Mouse (Mus musculus) lung, postnatal 0 days (tissue): ENCODE measurements around the gene Ak9. TPM values are rescaled to one million over a fixed set of nuclear protein-coding genes. Genes with fewer than 3 reads are reported as not detected.

ENCODE experiments used
- ATAC-seq: fragments of 200-750 bp; cut with Nextera tagmentation; 2 replicates; pipeline ENCODE4 v1.8.0; 2017; ENCODE audit warnings: moderate library complexity
- DNase-seq: peaks from one replicate; pipeline ENCODE4 v3.0.0-alpha.2; 2016; ENCODE audit warnings: low spot score
- H3K27ac ChIP-seq: fragments of 300-500 bp; sonication (generic); 2 replicates; pipeline ENCODE4 v1.5.1; 2014; ENCODE audit warnings: antibody characterized with exemption, mild to moderate bottlenecking, low read length, mixed read lengths
- H3K27me3 ChIP-seq: fragments of 300-500 bp; sonication (generic); replicated peaks from 2 replicates; pipeline ENCODE4 v1.6.1; 2014; ENCODE audit warnings: low read length, mixed read lengths; ENCODE audit not compliant: insufficient read depth
- H3K36me3 ChIP-seq: fragments of 300-500 bp; sonication (generic); 2 replicates; pipeline ENCODE4 v1.6.1; 2014; ENCODE audit warnings: low read length, mixed read lengths; ENCODE audit not compliant: insufficient read depth
- H3K4me1 ChIP-seq: fragments of 300-500 bp; sonication (generic); 2 replicates; pipeline ENCODE4 v1.6.1; 2014; ENCODE audit warnings: antibody characterized with exemption, low read depth, low read length, mixed read lengths; ENCODE audit not compliant: insufficient read depth
- H3K4me2 ChIP-seq: fragments of 300-500 bp; sonication (generic); replicated peaks from 2 replicates; pipeline ENCODE4 v1.6.1; 2014; ENCODE audit warnings: low read depth, mild to moderate bottlenecking, low read length, moderate library complexity, mixed read lengths
- H3K4me3 ChIP-seq: fragments of 300-500 bp; sonication (generic); 2 replicates; pipeline ENCODE4 v1.5.1; 2014; ENCODE audit warnings: low read depth, low read length
- H3K9ac ChIP-seq: fragments of 300-500 bp; sonication (generic); replicated peaks from 2 replicates; pipeline ENCODE4 v1.6.1; 2014; ENCODE audit warnings: low read depth, mild to moderate bottlenecking
- H3K9me3 ChIP-seq: fragments of 300-500 bp; sonication (generic); 2 replicates; pipeline ENCODE4 v1.6.1; 2016; ENCODE audit warnings: low read length, mixed read lengths
- CTCF ChIP-seq: IDR thresholded peaks from 2 replicates; pipeline ENCODE4 v1.5.1; 2016; ENCODE audit warnings: antibody characterized with exemption, mild to moderate bottlenecking
- EP300 ChIP-seq: IDR thresholded peaks from 2 replicates; pipeline ENCODE4 v1.6.1; 2016; ENCODE audit warnings: antibody characterized with exemption, mild to moderate bottlenecking, control low read depth
- WGBS: fragments of 180-500 bp; shearing (Covaris S2); extraction: QIAGEN DNeasy Blood & Tissue Kit; methylation state at CpG from one replicate; pipeline ENCODE4 v1.1.7; 2014; 5-methylcytosine and 5-hydroxymethylcytosine counted together
- polyA plus RNA-seq: library from polyadenylated mRNA; unstranded; fragments of >200 nt; fragmentation: Nextera tagmentation; extraction: Ambion mirVana; gene quantifications from 2 replicates; pipeline ENCODE4 v1.2.1, GENCODE M21; 2015

Gene Ak9
- polyA plus RNA-seq, 1 experiment from 2014 or later: 0.87 TPM

GRCm38 (mm10) chr10:41288771-41289415, 14.9 kb upstream of the Ak9 start:
- H3K9me3 ChIP-seq: no peaks in the 10 kb centered on the region
- TF ChIP-seq EP300 (no peak), CTCF (peak; percentile 92)
- no peaks in the 10 kb centered on the region for H3K27me3 ChIP-seq
- 33% methylated on average over 16 of the region's 16 CpGs for WGBS
- no peaks in the 10 kb centered on the region; the same call in 1 of the 2 replicates for H3K4me1 ChIP-seq
- H3K4me2 ChIP-seq: no peak overlapping the region; the same call in 1 of the 2 replicates
- peak; percentile 81 for ATAC-seq
- no peak overlapping the region for H3K9ac ChIP-seq
- no peaks in the 10 kb centered on the region for H3K36me3 ChIP-seq
- peak; percentile 87 for DNase-seq
- H3K4me3 ChIP-seq: no peak overlapping the region
- H3K27ac ChIP-seq: no peak overlapping the region

GRCm38 (mm10) chr10:41291021-41291420, 12.8 kb upstream of the Ak9 start:
- no peak for TF ChIP-seq CTCF
- no peak for TF ChIP-seq EP300
- Histone ChIP-seq H3K9ac (no peak overlapping the region), H3K36me3 (no peaks in the 10 kb centered on the region), H3K9me3 (no peaks in the 10 kb centered on the region), H3K27me3 (no peaks in the 10 kb centered on the region), H3K27ac (no peak overlapping the region), H3K4me3 (no peak overlapping the region), H3K4me1 (no peaks in the 10 kb centered on the region; the same call in 1 of the 2 replicates), H3K4me2 (no peak overlapping the region)
- DNase-seq (no peak), ATAC-seq (no peak)
- WGBS: 83% methylated on average over 2 of the region's 2 CpGs

GRCm38 (mm10) chr10:41293019-41293418, 10.8 kb upstream of the Ak9 start:
- Histone ChIP-seq H3K4me3 (no peak overlapping the region), H3K27ac (no peak overlapping the region), H3K4me1 (no peaks in the 10 kb centered on the region; the same call in 1 of the 2 replicates), H3K9me3 (no peaks in the 10 kb centered on the region), H3K36me3 (no peaks in the 10 kb centered on the region), H3K9ac (no peak overlapping the region), H3K27me3 (no peaks in the 10 kb centered on the region), H3K4me2 (peak overlapping the region; percentile 1; the same call in 1 of the 2 replicates)
- peak; percentile 92 for ATAC-seq
- WGBS: 9% methylated on average over 7 of the region's 7 CpGs
- peak; percentile 57 for TF ChIP-seq EP300
- no peak for TF ChIP-seq CTCF
- DNase-seq: peak; percentile 89

GRCm38 (mm10) chr10:41294734-41295133, 9.0 kb upstream of the Ak9 start:
- no peak overlapping the region for H3K4me2 ChIP-seq
- TF ChIP-seq EP300 (no peak), CTCF (no peak)
- H3K27ac ChIP-seq: no peak overlapping the region
- ATAC-seq (no peak), DNase-seq (no peak)
- no peaks in the 10 kb centered on the region; the same call in 1 of the 2 replicates for H3K4me1 ChIP-seq
- no peak overlapping the region for H3K4me3 ChIP-seq
- H3K9me3 ChIP-seq: no peaks in the 10 kb centered on the region
- no peak overlapping the region for H3K9ac ChIP-seq
- no peaks in the 10 kb centered on the region for H3K36me3 ChIP-seq
- no peaks in the 10 kb centered on the region for H3K27me3 ChIP-seq
- WGBS: 53% methylated on average over 11 of the region's 11 CpGs

GRCm38 (mm10) chr10:41295145-41295544, 8.6 kb upstream of the Ak9 start:
- Histone ChIP-seq H3K9me3 (no peaks in the 10 kb centered on the region), H3K27ac (no peak overlapping the region), H3K27me3 (no peaks in the 10 kb centered on the region), H3K4me3 (no peak overlapping the region), H3K4me1 (no peaks in the 10 kb centered on the region; the same call in 1 of the 2 replicates), H3K9ac (no peak overlapping the region), H3K4me2 (no peak overlapping the region), H3K36me3 (no peaks in the 10 kb centered on the region)
- DNase-seq (no peak), ATAC-seq (no peak)
- TF ChIP-seq EP300: no peak
- no peak for TF ChIP-seq CTCF
- WGBS: 31% methylated on average over 7 of the region's 7 CpGs

GRCm38 (mm10) chr10:41300161-41300560, 3.6 kb upstream of the Ak9 start:
- DNase-seq (no peak), ATAC-seq (no peak)
- 32% methylated on average over 1 of the region's 1 CpGs for WGBS
- Histone ChIP-seq H3K36me3 (no peaks in the 10 kb centered on the region), H3K9me3 (no peaks in the 10 kb centered on the region), H3K4me1 (no peaks in the 10 kb centered on the region), H3K4me2 (no peak overlapping the region), H3K4me3 (no peak overlapping the region), H3K27me3 (no peaks in the 10 kb centered on the region), H3K9ac (no peak overlapping the region), H3K27ac (no peak overlapping the region)
- no peak for TF ChIP-seq CTCF
- no peak for TF ChIP-seq EP300
